Comparison of ENCODE assay signal across 23 mouse cellular contexts in genomic region chr9:29477219-29477618, GRCm38 (mm10).
DNase-seq lines count a peak whose midpoint lies in the region; ATAC-seq lines count a peak whose summit lies in the region.
"Had no signal": no experiment of that assay in that cellular context is flagged by ENCODE, and none has a peak within 500 bp of the region (broad histone marks: within the 10 kb centered on the region; RNA-seq: fewer than 3 reads in every experiment).

No protein-coding gene starts in this region.

- DNase-seq in adrenal gland, postnatal 14 days = peak; percentile 10
- no peak for DNase-seq in adrenal gland, postnatal 4 days (ENCODE audit: low spot score in 2 of 2)
- peak; percentile 41 for DNase-seq in embryo, embryonic 11 days
- DNase-seq in embryo, embryonic 10 days (ENCODE audit: low spot score) = no peak
- peak; percentile 67 for DNase-seq in midbrain, embryonic 14.5 days
- no peak for DNase-seq in midbrain, embryonic 11.5 days (ENCODE audit: low spot score, missing footprints)
- DNase-seq in neural tube, embryonic 11.5 days (ENCODE audit: low spot score) = peak; percentile 45
- no peak for DNase-seq in testis, postnatal 14 days (ENCODE audit: low spot score)
- DNase-seq: adrenal gland, adult 8-10 months; gastrocnemius, postnatal 10 days; heart, adult 11 months; heart, postnatal 14 days; kidney, adult 2 months; kidney, postnatal 10 days; layer of hippocampus, postnatal 36 days; right cerebral cortex, postnatal 14 days; thymus, adult 2 months had no signal

- WGBS in midbrain, embryonic 14.5 days = 25% methylated on average over 6 of the region's 6 CpGs
- WGBS in midbrain, embryonic 11.5 days = 38% methylated on average over 6 of the region's 6 CpGs
- WGBS in neural tube, embryonic 11.5 days = 22% methylated on average over 6 of the region's 6 CpGs

- peak overlapping the region; percentile 5; the same call in 1 of the 2 replicates for H3K4me2 ChIP-seq in midbrain, embryonic 14.5 days (ENCODE audit: low read length)
- H3K4me2 ChIP-seq in midbrain, embryonic 11.5 days = no peak overlapping the region
- H3K4me2 ChIP-seq in neural tube, embryonic 11.5 days (ENCODE audit: low read depth) = no peak overlapping the region
- H3K4me2 ChIP-seq: heart, embryonic 12.5 days; limb, embryonic 15.5 days; liver, embryonic 15.5 days had no signal

- H3K9me3 ChIP-seq in midbrain, embryonic 14.5 days (ENCODE audit: control insufficient read depth, low read length) = no peaks in the 10 kb centered on the region
- H3K9me3 ChIP-seq in midbrain, embryonic 11.5 days (ENCODE audit: control insufficient read depth, low read length) = no peaks in the 10 kb centered on the region
- no peaks in the 10 kb centered on the region for H3K9me3 ChIP-seq in neural tube, embryonic 11.5 days (ENCODE audit: control insufficient read depth, low read length)
- H3K9me3 ChIP-seq: forebrain, embryonic 10.5 days; heart, embryonic 12.5 days; limb, embryonic 15.5 days; liver, embryonic 15.5 days had no signal

- H3K4me1 ChIP-seq in midbrain, embryonic 14.5 days (ENCODE audit: control insufficient read depth, insufficient read depth, low read length) = 0 out of 2 replicates have a peak, but pooled peaks cover 6% of the 10 kb centered on the region
- no peaks in the 10 kb centered on the region for H3K4me1 ChIP-seq in midbrain, embryonic 11.5 days (ENCODE audit: control insufficient read depth, insufficient read depth, low read length)
- H3K4me1 ChIP-seq in neural tube, embryonic 11.5 days (ENCODE audit: control insufficient read depth, insufficient read depth, low read length) = no peaks in the 10 kb centered on the region
- H3K4me1 ChIP-seq: heart, embryonic 12.5 days; limb, embryonic 15.5 days; liver, embryonic 15.5 days had no signal

- H3K36me3 ChIP-seq in midbrain, embryonic 14.5 days (ENCODE audit: control insufficient read depth, insufficient read depth, low read length) = no peaks in the 10 kb centered on the region
- no peaks in the 10 kb centered on the region for H3K36me3 ChIP-seq in midbrain, embryonic 11.5 days (ENCODE audit: control insufficient read depth, insufficient read depth, low read length)
- no peaks in the 10 kb centered on the region for H3K36me3 ChIP-seq in neural tube, embryonic 11.5 days (ENCODE audit: control insufficient read depth, insufficient read depth, low read length)
- H3K36me3 ChIP-seq: forebrain, embryonic 10.5 days; heart, embryonic 12.5 days; limb, embryonic 15.5 days; liver, embryonic 15.5 days had no signal

- no peak overlapping the region for H3K9ac ChIP-seq in midbrain, embryonic 14.5 days (replicated peaks; ENCODE audit: low read length)
- no peak overlapping the region for H3K9ac ChIP-seq in midbrain, embryonic 11.5 days (ENCODE audit: low read length)
- no peak overlapping the region for H3K9ac ChIP-seq in neural tube, embryonic 11.5 days (ENCODE audit: low read length)
- H3K9ac ChIP-seq: heart, embryonic 12.5 days; limb, embryonic 15.5 days; liver, embryonic 15.5 days had no signal

- H3K27ac ChIP-seq in midbrain, embryonic 14.5 days (replicated peaks; ENCODE audit: low read depth, low read length) = peak overlapping the region; percentile 56
- no peak overlapping the region for H3K27ac ChIP-seq in midbrain, embryonic 11.5 days (ENCODE audit: low read depth, low read length)
- no peak overlapping the region for H3K27ac ChIP-seq in neural tube, embryonic 11.5 days (ENCODE audit: low read depth, low read length)
- H3K27ac ChIP-seq: forebrain, embryonic 10.5 days; layer of hippocampus, adult 2 months; limb, embryonic 15.5 days; liver, embryonic 15.5 days; macrophage had no signal

- no peaks in the 10 kb centered on the region for H3K27me3 ChIP-seq in midbrain, embryonic 14.5 days (ENCODE audit: control insufficient read depth, insufficient read depth, low read length)
- no peaks in the 10 kb centered on the region for H3K27me3 ChIP-seq in midbrain, embryonic 11.5 days (ENCODE audit: control insufficient read depth, insufficient read depth, low read length)
- no peaks in the 10 kb centered on the region for H3K27me3 ChIP-seq in neural tube, embryonic 11.5 days (ENCODE audit: control insufficient read depth, insufficient read depth, low read length)
- H3K27me3 ChIP-seq: heart, embryonic 12.5 days; liver, embryonic 15.5 days had no signal

- no peak for ATAC-seq in midbrain, embryonic 14.5 days (ENCODE audit: low FRiP score, low TSS enrichment)
- no peak for ATAC-seq in midbrain, embryonic 11.5 days (ENCODE audit: low FRiP score)
- ATAC-seq in neural tube, embryonic 11.5 days (ENCODE audit: insufficient read depth, low FRiP score, low TSS enrichment) = no peak

- no peak overlapping the region for H3K4me3 ChIP-seq in midbrain, embryonic 14.5 days (replicated peaks; ENCODE audit: low read depth, low read length)
- no peak overlapping the region for H3K4me3 ChIP-seq in midbrain, embryonic 11.5 days (ENCODE audit: low read depth, low read length)
- no peak overlapping the region for H3K4me3 ChIP-seq in neural tube, embryonic 11.5 days (ENCODE audit: low read depth, low read length)
- H3K4me3 ChIP-seq: forebrain, embryonic 10.5 days; heart, embryonic 12.5 days; layer of hippocampus, adult 2 months; limb, embryonic 15.5 days; liver, embryonic 15.5 days had no signal

Comparison
In these comparisons a context has a peak if more than half of its experiments do, and no peak if none do; other contexts are left out.
1. DNase-seq: peak in adrenal gland, postnatal 14 days (single experiment), embryo, embryonic 11 days (single experiment), midbrain, embryonic 14.5 days (single experiment) and neural tube, embryonic 11.5 days (single experiment); none in adrenal gland, postnatal 4 days (0 of 2), embryo, embryonic 10 days (single experiment), midbrain, embryonic 11.5 days (single experiment) and testis, postnatal 14 days (single experiment).